Mouse (Mus musculus): ENCODE measurements around the gene H2-M10.5. TPM values are rescaled to one million over a fixed set of nuclear protein-coding genes. Genes with fewer than 3 reads are reported as not detected.
"Not testable (repeated sequence)": the region's sequence is repeated elsewhere in the genome, so short reads cannot be mapped to it uniquely, and the experiment has no call there.

The H2-M10.5 gene
- polyA plus RNA-seq (2015; fragmentation: Nextera tagmentation; extraction: Ambion mirVana), result not detected in 2 replicates

GRCm38 (mm10) chr17:36772610-36773009, at the start of gene H2-M10.5:
H2-M10.5 (plus strand) TSS chr17:36772910.
- H3K9ac ChIP-seq; H3K9me3 ChIP-seq (replicated peaks); H3K36me3 ChIP-seq; ATAC-seq (replicated peaks; ENCODE audit: insufficient number of reproducible peaks, insufficient read depth, low FRiP score, low read depth); H3K27ac ChIP-seq; H3K4me3 ChIP-seq; H3K4me1 ChIP-seq (replicated peaks); H3K27me3 ChIP-seq; H3K4me2 ChIP-seq: not testable (repeated sequence)
- WGBS, result 86% methylated on average over 2 of the region's 2 CpGs

- 18% methylated on average over 2 of the region's 2 CpGs for WGBS
- H3K36me3 ChIP-seq, result no peaks in the 10 kb centered on the region
- no peak overlapping the region for H3K4me3 ChIP-seq
- 0 out of 2 replicates have a peak, but pooled peaks cover 3% of the 10 kb centered on the region for H3K27me3 ChIP-seq
- ATAC-seq (replicated peaks; ENCODE audit: insufficient number of reproducible peaks, insufficient read depth, low FRiP score, low read depth), result no peak
- H3K27ac ChIP-seq, result no peak overlapping the region
- H3K4me1 ChIP-seq (replicated peaks), result no peaks in the 10 kb centered on the region
- H3K9ac ChIP-seq, result no peak overlapping the region
- no peaks in the 10 kb centered on the region for H3K9me3 ChIP-seq (replicated peaks)
- no peak overlapping the region for H3K4me2 ChIP-seq
These were observed 46.7 kb upstream of the H2-M10.5 start for GRCm38 (mm10) chr17:36726046-36726445.

- ATAC-seq (replicated peaks; ENCODE audit: insufficient number of reproducible peaks, insufficient read depth, low FRiP score, low read depth), result no peak
- WGBS, result 49% methylated on average over 2 of the region's 2 CpGs
- H3K4me3 ChIP-seq, result no peak overlapping the region
These were observed 8.9 kb upstream of the H2-M10.5 start for GRCm38 (mm10) chr17:36763816-36764215.

GRCm38 (mm10) chr17:36764244-36764643, 8.5 kb upstream of the H2-M10.5 start:
- H3K4me2 ChIP-seq; H3K9me3 ChIP-seq (replicated peaks); H3K27me3 ChIP-seq; H3K4me1 ChIP-seq (replicated peaks); H3K9ac ChIP-seq; ATAC-seq (replicated peaks; ENCODE audit: insufficient number of reproducible peaks, insufficient read depth, low FRiP score, low read depth); H3K27ac ChIP-seq; H3K36me3 ChIP-seq; H3K4me3 ChIP-seq: not testable (repeated sequence)
- WGBS, result 23% methylated on average over 2 of the region's 2 CpGs

More at GRCm38 (mm10) chr17:36763816-36764215, 8.9 kb upstream of the H2-M10.5 start:
- no peak overlapping the region for H3K27ac ChIP-seq
- no peak overlapping the region for H3K9ac ChIP-seq
- no peaks in the 10 kb centered on the region for H3K27me3 ChIP-seq
- H3K4me2 ChIP-seq, result no peak overlapping the region
- no peaks in the 10 kb centered on the region for H3K9me3 ChIP-seq (replicated peaks)
- H3K36me3 ChIP-seq, result no peaks in the 10 kb centered on the region
- H3K4me1 ChIP-seq (replicated peaks), result no peaks in the 10 kb centered on the region

GRCm38 (mm10) chr17:36765403-36765802, 7.3 kb upstream of the H2-M10.5 start:
- WGBS, result 51% methylated on average over 2 of the region's 2 CpGs
- H3K27me3 ChIP-seq; H3K4me3 ChIP-seq; H3K36me3 ChIP-seq; H3K9me3 ChIP-seq (replicated peaks); ATAC-seq (replicated peaks; ENCODE audit: insufficient number of reproducible peaks, insufficient read depth, low FRiP score, low read depth); H3K4me2 ChIP-seq; H3K27ac ChIP-seq; H3K4me1 ChIP-seq (replicated peaks); H3K9ac ChIP-seq: not testable (repeated sequence)

GRCm38 (mm10) chr17:36781533-36781932, 8.8 kb downstream of the H2-M10.5 start:
- Histone ChIP-seq H3K36me3 (no peaks in the 10 kb centered on the region), H3K27ac (no peak overlapping the region), H3K9ac (no peak overlapping the region), H3K9me3 (replicated peaks) (no peaks in the 10 kb centered on the region), H3K4me2 (no peak overlapping the region), H3K4me3 (no peak overlapping the region), H3K27me3 (no peaks in the 10 kb centered on the region), H3K4me1 (replicated peaks) (no peaks in the 10 kb centered on the region)
- no peak; the same call in 1 of the 2 replicates for ATAC-seq (replicated peaks; ENCODE audit: insufficient number of reproducible peaks, insufficient read depth, low FRiP score, low read depth)
- 43% methylated on average over 3 of the region's 3 CpGs for WGBS

GRCm38 (mm10) chr17:36786483-36786886, 13.8 kb downstream of the H2-M10.5 start:
- not testable (repeated sequence) for H3K9me3 ChIP-seq (replicated peaks); H3K4me2 ChIP-seq; H3K4me1 ChIP-seq (replicated peaks); H3K4me3 ChIP-seq; ATAC-seq (replicated peaks; ENCODE audit: insufficient number of reproducible peaks, insufficient read depth, low FRiP score, low read depth); H3K27me3 ChIP-seq; H3K27ac ChIP-seq; H3K9ac ChIP-seq; H3K36me3 ChIP-seq
- 31% methylated on average over 1 of the region's 1 CpGs for WGBS

- ATAC-seq (replicated peaks; ENCODE audit: insufficient number of reproducible peaks, insufficient read depth, low FRiP score, low read depth), result no peak
- Histone ChIP-seq H3K9ac (no peak overlapping the region), H3K4me1 (replicated peaks) (no peaks in the 10 kb centered on the region)
These were observed 15.6 kb downstream of the H2-M10.5 start for GRCm38 (mm10) chr17:36788351-36788750.

GRCm38 (mm10) chr17:36788801-36789200, 16.1 kb downstream of the H2-M10.5 start:
- ATAC-seq (replicated peaks; ENCODE audit: insufficient number of reproducible peaks, insufficient read depth, low FRiP score, low read depth), result not testable (repeated sequence)

More at GRCm38 (mm10) chr17:36788351-36788750, 15.6 kb downstream of the H2-M10.5 start:
- H3K27me3 ChIP-seq, result no peaks in the 10 kb centered on the region
- WGBS, result 70% methylated on average over 2 of the region's 2 CpGs
- no peak overlapping the region for H3K27ac ChIP-seq
- H3K9me3 ChIP-seq (replicated peaks), result no peaks in the 10 kb centered on the region
- no peak overlapping the region for H3K4me2 ChIP-seq
- H3K36me3 ChIP-seq, result no peaks in the 10 kb centered on the region
- H3K4me3 ChIP-seq, result no peak overlapping the region

GRCm38 (mm10) chr17:36799493-36799892, 26.8 kb downstream of the H2-M10.5 start:
- no peaks in the 10 kb centered on the region for H3K27me3 ChIP-seq
- H3K27ac ChIP-seq, result no peak overlapping the region
- H3K9ac ChIP-seq, result no peak overlapping the region
- no peaks in the 10 kb centered on the region for H3K9me3 ChIP-seq (replicated peaks)
- H3K4me1 ChIP-seq (replicated peaks), result no peaks in the 10 kb centered on the region
- H3K36me3 ChIP-seq, result no peaks in the 10 kb centered on the region
- H3K4me3 ChIP-seq, result no peak overlapping the region
- no peak for ATAC-seq (replicated peaks; ENCODE audit: insufficient number of reproducible peaks, insufficient read depth, low FRiP score, low read depth)
- no peak overlapping the region for H3K4me2 ChIP-seq
- 78% methylated on average over 10 of the region's 10 CpGs for WGBS

More at GRCm38 (mm10) chr17:36788801-36789200, 16.1 kb downstream of the H2-M10.5 start:
- H3K27me3 ChIP-seq; H3K9me3 ChIP-seq (replicated peaks); H3K4me1 ChIP-seq (replicated peaks); H3K27ac ChIP-seq; H3K36me3 ChIP-seq; H3K4me3 ChIP-seq; H3K4me2 ChIP-seq; H3K9ac ChIP-seq: not testable (repeated sequence)

GRCm38 (mm10) chr17:36799921-36800462, 27.3 kb downstream of the H2-M10.5 start:
- not testable (repeated sequence) for ATAC-seq (replicated peaks; ENCODE audit: insufficient number of reproducible peaks, insufficient read depth, low FRiP score, low read depth); H3K9me3 ChIP-seq (replicated peaks); H3K36me3 ChIP-seq; H3K4me3 ChIP-seq; H3K27ac ChIP-seq; H3K27me3 ChIP-seq; H3K9ac ChIP-seq; H3K4me1 ChIP-seq (replicated peaks); H3K4me2 ChIP-seq
- WGBS, result 27% methylated on average over 4 of the region's 4 CpGs

- Histone ChIP-seq H3K4me2 (no peak within 1 kb of the TSS), H3K27ac (no peak within 1 kb of the TSS), H3K4me3 (no peak within 1 kb of the TSS), H3K9ac (no peak within 1 kb of the TSS), H3K9me3 (replicated peaks) (no peaks in the 10 kb centered on the region), H3K36me3 (no peaks in the 10 kb centered on the region), H3K27me3 (no peaks in the 10 kb centered on the region), H3K4me1 (replicated peaks) (no peaks in the 10 kb centered on the region)
- ATAC-seq (replicated peaks; ENCODE audit: insufficient number of reproducible peaks, insufficient read depth, low FRiP score, low read depth), result no peak
These were observed 39.2 kb downstream of the H2-M10.5 start, which contains the start of gene H2-M10.6 for GRCm38 (mm10) chr17:36811871-36812270. H2-M10.6 (plus strand) TSS chr17:36812171.

All from heart, embryonic 15.5 days (tissue).